15 mouse cellular contexts compared by ENCODE assay signal in the genomic region with DNA sequence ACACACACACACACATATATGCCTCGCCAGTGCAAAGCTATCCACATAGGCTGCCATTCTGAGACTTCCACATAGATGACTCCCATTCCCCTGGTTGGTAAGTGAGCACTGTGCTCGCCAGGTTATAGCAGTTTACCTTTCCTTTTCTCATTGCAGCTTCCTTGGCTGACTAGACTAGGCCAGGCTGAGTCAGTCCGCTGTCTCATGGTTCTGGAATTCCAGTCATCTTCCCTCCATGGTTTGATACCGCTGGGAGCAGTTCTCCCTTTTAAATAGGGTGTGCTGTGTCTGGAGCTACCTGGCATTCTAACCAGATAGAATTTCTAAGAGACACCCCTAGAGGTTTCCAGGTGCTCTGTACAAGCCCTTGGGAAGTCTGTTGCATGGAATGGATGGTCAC. TPM values are rescaled to one million over a fixed set of nuclear protein-coding genes. Genes with fewer than 3 reads are reported as not detected.
"Had no signal": no experiment of that assay in that cellular context is flagged by ENCODE, and none has a peak within 500 bp of the region (broad histone marks: within the 10 kb centered on the region; RNA-seq: fewer than 3 reads in every experiment).

No protein-coding gene starts in this region.

- H3K27ac ChIP-seq: kidney, postnatal 0 days; layer of hippocampus, adult 2 months; limb, embryonic 13.5 days; liver, embryonic 14.5 days; midbrain, embryonic 13.5 days; neural tube, embryonic 15.5 days; stomach, postnatal 0 days had no signal

- DNase-seq: left cerebral cortex, postnatal 4 days; lung, adult 18-20 months; thymus, postnatal 4 days had no signal

- H3K36me3 ChIP-seq: limb, embryonic 13.5 days; midbrain, embryonic 13.5 days; neural tube, embryonic 15.5 days had no signal

- ATAC-seq: midbrain, embryonic 13.5 days had no signal

- H3K27me3 ChIP-seq: limb, embryonic 13.5 days; midbrain, embryonic 13.5 days; neural tube, embryonic 15.5 days had no signal

- H3K4me1 ChIP-seq: limb, embryonic 13.5 days; midbrain, embryonic 13.5 days; neural tube, embryonic 15.5 days had no signal

- H3K4me2 ChIP-seq: limb, embryonic 13.5 days; midbrain, embryonic 13.5 days; neural tube, embryonic 15.5 days had no signal

- H3K9me3 ChIP-seq: limb, embryonic 13.5 days; midbrain, embryonic 13.5 days; neural tube, embryonic 15.5 days had no signal

- H3K4me3 ChIP-seq: layer of hippocampus, adult 2 months; limb, embryonic 13.5 days; midbrain, embryonic 13.5 days; myocyte; neural tube, embryonic 15.5 days had no signal

- H3K9ac ChIP-seq: limb, embryonic 13.5 days; liver, embryonic 14.5 days; midbrain, embryonic 13.5 days; neural tube, embryonic 15.5 days had no signal

RNA-seq across cellular contexts. Expression of a gene that starts 9.2 kb away (rescaled TPM):
- total RNA-seq: liver, adult 2 months; megakaryocyte-erythroid progenitor cell, adult 5-6 weeks had no signal
- polyA plus RNA-seq: kidney, postnatal 0 days; limb, embryonic 13.5 days; liver, adult 2 months; lung, embryonic 16.5 days; neural tube, embryonic 11.5 days; neural tube, embryonic 15.5 days had no signal
